Mouse (Mus musculus) ES-E14 (cell line): ENCODE results near the gene Plekhm1. TPM values are rescaled to one million over a fixed set of nuclear protein-coding genes. Genes with fewer than 3 reads are reported as not detected.

Source experiments
- DNase-seq: peaks from one replicate; pipeline ENCODE4 v3.0.0-alpha.2; 2013; ENCODE audit warnings: low read depth, low spot score
- H3K27ac ChIP-seq: 2 replicates; pipeline ENCODE4 v1.5.1; 2012; ENCODE audit warnings: low read depth, mild to moderate bottlenecking, low read length, moderate library complexity, mixed read lengths; ENCODE audit not compliant: poor library complexity, insufficient read depth, severe bottlenecking
- H3K36me3 ChIP-seq: 2 replicates; pipeline ENCODE4 v1.6.1; 2012; ENCODE audit warnings: mild to moderate bottlenecking, low read length, moderate library complexity, mixed read lengths; ENCODE audit not compliant: control insufficient read depth, poor library complexity, insufficient read depth, severe bottlenecking
- H3K4me1 ChIP-seq, 2 experiments: fragments of 150-350 bp in 1 of 2; sonication (generic) in 1 of 2; 2 replicates each; pipeline ENCODE4 v1.6.1; 2012; ENCODE audit warnings: low read length in 2 of 2, mild to moderate bottlenecking in 1 of 2, mixed read lengths in 1 of 2; ENCODE audit not compliant: control insufficient read depth in 2 of 2, insufficient read depth in 2 of 2, poor library complexity in 1 of 2
- H3K4me3 ChIP-seq, 2 experiments: fragments of 150-350 bp in 1 of 2; sonication (generic) in 1 of 2; 2 replicates each; pipeline ENCODE4 v1.5.1; 2012; ENCODE audit warnings: low read length in 2 of 2, low read depth in 1 of 2, mild to moderate bottlenecking in 1 of 2, mixed read lengths in 1 of 2; ENCODE audit not compliant: insufficient read depth in 1 of 2, poor library complexity in 1 of 2, severe bottlenecking in 1 of 2
- H3K9ac ChIP-seq: 2 replicates; pipeline ENCODE4 v1.6.1; 2012; ENCODE audit warnings: low read depth, mild to moderate bottlenecking, low read length, mixed read lengths; ENCODE audit not compliant: poor library complexity, insufficient read depth, severe bottlenecking
- H3K9me3 ChIP-seq: fragments of 150-350 bp; sonication (generic); 2 replicates; pipeline ENCODE4 v1.6.1; 2012; ENCODE audit warnings: low read depth, mild to moderate bottlenecking, low read length; ENCODE audit not compliant: control insufficient read depth, insufficient read depth
- CHD2 ChIP-seq: IDR thresholded peaks from 2 replicates; pipeline ENCODE4 v1.6.1; 2014; ENCODE audit warnings: mild to moderate bottlenecking, low read depth, low read length, inconsistent platforms
- HCFC1 ChIP-seq: IDR thresholded peaks from 2 replicates; pipeline ENCODE4 v1.6.1; 2012; ENCODE audit warnings: low read length, inconsistent platforms, borderline replicate concordance; ENCODE audit not compliant: insufficient read depth
- MAFK ChIP-seq: IDR thresholded peaks from 2 replicates; pipeline ENCODE4 v1.6.1; 2014; ENCODE audit warnings: mild to moderate bottlenecking, low read depth, low read length, inconsistent platforms; ENCODE audit not compliant: insufficient read depth
- ZC3H11A ChIP-seq: IDR thresholded peaks from 2 replicates; pipeline ENCODE4 v1.6.1; 2012; ENCODE audit warnings: low read depth, mild to moderate bottlenecking, inconsistent platforms, low read length, borderline replicate concordance
- ZNF384 ChIP-seq: IDR thresholded peaks from 2 replicates; pipeline ENCODE4 v1.6.1; 2012; ENCODE audit warnings: low read depth, low read length, inconsistent platforms
- in situ Hi-C, 2 experiments: fragments of 600-800 bp; cut with MboI; formaldehyde crosslinking; loops; one replicate each; pipeline ENCODE4 v1.15.1; 2025; ENCODE audit warnings: low sequenced_read_pairs in 2 of 2, inconsistent platforms in 1 of 2; ENCODE audit not compliant: unreplicated experiment in 2 of 2
- total RNA-seq: library from RNA; depleted of rRNA; stranded (reverse); fragments of 300-350 nt; gene quantifications from 2 replicates; pipeline ENCODE4 v1.2.3, GENCODE M21; 2012

Gene Plekhm1
- total RNA-seq, 1 experiment = 11.7 TPM

DNA sequence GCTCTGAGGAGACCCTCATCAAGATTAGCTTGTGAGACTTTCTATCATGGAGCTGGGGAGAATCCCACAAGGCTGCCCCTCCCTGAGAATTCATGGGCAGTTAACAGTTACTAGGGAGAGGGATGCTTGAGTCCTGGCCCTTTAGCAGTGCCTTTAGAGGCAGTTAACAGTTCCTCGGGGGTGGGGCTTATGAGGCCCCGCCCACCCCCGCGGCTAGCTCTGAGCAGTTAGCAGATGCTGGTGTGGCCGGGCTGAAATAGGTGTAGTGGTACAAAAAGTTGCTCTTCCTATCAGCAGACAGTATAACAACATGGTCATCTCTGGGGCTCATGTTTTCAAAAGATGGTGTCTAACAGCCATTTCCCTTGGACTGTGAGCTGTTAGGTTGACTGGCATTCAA lies 12.5 kb upstream of the Plekhm1 start:
- Histone ChIP-seq H3K4me3 (no peak overlapping the region), H3K9me3 (no peaks in the 10 kb centered on the region), H3K36me3 (no peaks in the 10 kb centered on the region), H3K4me1 (peaks cover 3 to 5% of the 10 kb centered on the region in 2 experiments; a peak in 3 of 4 replicates), H3K9ac (no peak overlapping the region), H3K27ac (no peak overlapping the region)
- no peak for TF ChIP-seq ZNF384
- in situ Hi-C loops = no loop called here
- no peak for DNase-seq

DNA sequence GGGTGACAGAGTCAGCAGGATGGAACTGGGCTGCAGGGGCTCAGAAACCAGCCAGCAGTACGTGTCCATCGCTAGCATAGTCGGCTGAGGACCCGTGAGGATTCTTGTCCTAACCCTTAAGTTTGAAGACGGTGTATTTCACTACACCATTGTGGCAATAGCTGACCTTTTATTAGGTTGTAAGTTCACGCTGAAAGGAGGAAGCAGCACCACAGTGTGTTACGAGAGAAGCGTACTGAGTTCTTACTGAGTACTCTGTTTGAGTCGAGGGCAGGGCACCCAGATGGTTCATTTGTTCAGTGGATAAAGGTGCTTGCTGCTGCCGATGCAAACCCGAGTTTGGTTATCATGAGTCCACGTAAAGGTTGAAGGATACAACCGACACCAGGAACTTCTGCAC lies 7.2 kb upstream of the Plekhm1 start:
- H3K9ac ChIP-seq = no peak overlapping the region
- TF ChIP-seq ZC3H11A = no peak
- in situ Hi-C loops = no loop called here
- H3K4me1 ChIP-seq = peaks cover 2 to 5% of the 10 kb centered on the region in 2 experiments; a peak in 2 of 4 replicates
- H3K9me3 ChIP-seq = no peaks in the 10 kb centered on the region
- DNase-seq = no peak
- no peaks in the 10 kb centered on the region for H3K36me3 ChIP-seq
- no peak overlapping the region for H3K4me3 ChIP-seq
- H3K27ac ChIP-seq = no peak overlapping the region

DNA sequence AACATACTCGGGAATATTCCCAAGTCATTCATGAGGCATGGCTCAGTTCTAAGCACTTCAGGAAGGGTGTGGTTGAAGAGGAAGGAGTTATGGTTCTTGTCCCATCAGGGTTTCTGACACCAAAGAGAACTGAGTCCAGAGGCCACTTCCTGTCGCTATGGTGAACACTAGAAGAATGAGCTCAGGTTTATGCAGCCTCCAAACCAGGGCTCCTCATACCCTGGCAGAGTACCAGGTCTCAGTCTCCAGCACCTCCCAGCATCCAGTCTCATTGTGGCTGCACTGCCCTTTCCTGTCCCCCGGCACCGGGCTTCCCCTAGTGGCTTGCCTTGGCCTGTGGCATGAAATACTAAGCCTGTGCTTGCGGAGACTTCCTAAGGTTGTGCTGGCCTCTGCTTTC lies 6.7 kb upstream of the Plekhm1 start:
- Histone ChIP-seq H3K4me1 (peaks cover 2 to 5% of the 10 kb centered on the region in 2 experiments; a peak in 2 of 4 replicates), H3K9ac (no peak overlapping the region), H3K4me3 (no peak overlapping the region), H3K27ac (no peak overlapping the region), H3K36me3 (no peaks in the 10 kb centered on the region), H3K9me3 (no peaks in the 10 kb centered on the region)
- TF ChIP-seq CHD2 (no peak), ZC3H11A (no peak), HCFC1 (no peak), ZNF384 (no peak), MAFK (no peak)
- in situ Hi-C loops = no loop called here
- DNase-seq = no peak

DNA sequence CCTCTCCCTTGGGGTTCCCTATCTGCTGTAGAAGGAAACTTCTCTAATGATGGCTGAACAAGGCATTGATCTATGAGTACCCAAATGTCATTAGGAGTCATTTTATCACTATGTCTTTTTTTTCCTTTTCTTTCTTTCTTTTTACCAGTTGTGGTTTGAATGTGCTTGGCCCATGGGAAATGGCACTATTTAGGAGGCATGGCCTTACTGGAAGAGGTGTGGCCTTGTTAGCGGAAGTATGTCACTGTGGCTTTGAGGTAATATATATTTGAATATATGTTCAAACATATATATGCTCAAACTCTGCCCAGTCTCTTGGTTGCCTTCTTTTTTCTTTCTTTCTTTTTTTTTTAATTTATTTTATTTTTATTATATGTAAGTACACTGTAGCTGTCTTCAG lies 1.0 kb upstream of the Plekhm1 start:
- H3K9ac ChIP-seq = no peak overlapping the region
- H3K27ac ChIP-seq = no peak overlapping the region
- DNase-seq = no peak
- H3K4me3 ChIP-seq = peak overlapping the region in 1 of 2 experiments; percentile 87; a peak in 2 of 4 replicates
- no peaks in the 10 kb centered on the region for H3K9me3 ChIP-seq
- H3K36me3 ChIP-seq = no peaks in the 10 kb centered on the region; the same call in 1 of the 2 replicates
- peaks cover 6 to 13% of the 10 kb centered on the region in 2 experiments; a peak in 2 of 4 replicates for H3K4me1 ChIP-seq
- in situ Hi-C loops = no loop called here
- TF ChIP-seq CHD2 (no peak), HCFC1 (no peak), ZNF384 (no peak), ZC3H11A (no peak), MAFK (no peak)

DNA sequence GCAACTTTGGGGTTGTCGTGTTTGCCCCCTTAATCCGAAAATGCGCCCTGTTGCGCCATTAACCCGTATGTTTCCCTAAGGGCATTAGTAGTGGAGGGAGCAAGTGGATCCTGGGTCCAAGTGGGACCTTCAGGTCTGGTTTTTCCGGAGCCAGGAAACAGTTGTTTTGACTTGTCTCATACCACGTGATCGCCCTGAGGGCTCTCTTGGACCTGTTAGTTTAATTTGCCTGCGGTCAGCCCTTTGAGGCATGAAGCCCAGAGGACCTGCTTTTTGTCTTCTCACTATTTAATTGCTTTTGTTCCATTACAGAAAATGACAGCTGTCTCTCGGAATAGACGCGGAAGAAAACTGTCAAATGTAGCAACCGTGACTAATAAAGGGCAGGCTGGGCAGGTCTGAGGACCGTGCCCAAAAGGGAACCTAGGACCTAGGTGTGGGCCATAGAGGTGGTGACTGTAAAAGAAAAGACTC lies 500 bp upstream of the Plekhm1 start:
- peaks cover 6 to 16% of the 10 kb centered on the region in 2 experiments; a peak in 3 of 4 replicates for H3K4me1 ChIP-seq
- H3K9me3 ChIP-seq = no peaks in the 10 kb centered on the region
- peak overlapping the region; percentile 67; the same call in 1 of the 2 replicates for H3K9ac ChIP-seq
- H3K27ac ChIP-seq = peak overlapping the region; percentile 68
- in situ Hi-C loops = no loop called here
- no peak for TF ChIP-seq ZNF384
- no peak for TF ChIP-seq CHD2
- TF ChIP-seq MAFK = no peak
- TF ChIP-seq HCFC1 = no peak
- no peak for TF ChIP-seq ZC3H11A
- peak; percentile 69 for DNase-seq
- peak overlapping the region; percentile 67 to 87 for H3K4me3 ChIP-seq
- H3K36me3 ChIP-seq = no peaks in the 10 kb centered on the region; the same call in 1 of the 2 replicates
